Mouse (Mus musculus) limb, embryonic 12.5 days (tissue): Measurements from ENCODE around the gene Osbpl9. TPM values are rescaled to one million over a fixed set of nuclear protein-coding genes. Genes with fewer than 3 reads are reported as not detected.

ENCODE experiments used
- ATAC-seq: fragments of 200-750 bp; cut with Nextera tagmentation; 2 replicates; pipeline ENCODE4 v1.8.0; 2017; ENCODE audit warnings: low read depth, moderate TSS enrichment; ENCODE audit not compliant: insufficient number of reproducible peaks, insufficient read depth, low FRiP score, low TSS enrichment
- H3K27ac ChIP-seq: fragments of 300-500 bp; sonication (generic); 2 replicates; pipeline ENCODE4 v1.5.1; 2016; ENCODE audit warnings: mild to moderate bottlenecking, moderate library complexity
- H3K27me3 ChIP-seq: fragments of 300-500 bp; sonication (generic); 2 replicates; pipeline ENCODE4 v1.6.1; 2016; ENCODE audit warnings: mild to moderate bottlenecking, moderate library complexity
- H3K36me3 ChIP-seq: fragments of 300-500 bp; sonication (generic); 2 replicates; pipeline ENCODE4 v1.6.1; 2016; ENCODE audit warnings: mild to moderate bottlenecking, moderate library complexity
- H3K4me1 ChIP-seq: fragments of 300-500 bp; sonication (generic); replicated peaks from 2 replicates; pipeline ENCODE4 v1.6.1; 2016
- H3K4me2 ChIP-seq: fragments of 300-500 bp; sonication (generic); 2 replicates; pipeline ENCODE4 v1.6.1; 2016; ENCODE audit warnings: mild to moderate bottlenecking, moderate library complexity
- H3K4me3 ChIP-seq: fragments of 300-500 bp; sonication (generic); replicated peaks from 2 replicates; pipeline ENCODE4 v1.5.1; 2016; ENCODE audit warnings: mild to moderate bottlenecking
- H3K9ac ChIP-seq: fragments of 300-500 bp; sonication (generic); replicated peaks from 2 replicates; pipeline ENCODE4 v1.6.1; 2016; ENCODE audit warnings: mild to moderate bottlenecking, moderate library complexity
- H3K9me3 ChIP-seq: fragments of 300-500 bp; sonication (generic); 2 replicates; pipeline ENCODE4 v1.6.1; 2016; ENCODE audit warnings: mild to moderate bottlenecking, moderate library complexity
- WGBS: fragments of 180-500 bp; shearing (Covaris S2); methylation state at CpG from one replicate; pipeline ENCODE4 v1.1.7; 2016; 5-methylcytosine and 5-hydroxymethylcytosine counted together
- polyA plus RNA-seq: library from polyadenylated mRNA; unstranded; fragments of >200 nt; fragmentation: Nextera tagmentation; extraction: Ambion mirVana; gene quantifications from 2 replicates; pipeline ENCODE4 v1.2.1, GENCODE M21; 2016

The Osbpl9 gene
- polyA plus RNA-seq, 1 experiment from 2014 or later = 78.7 TPM

DNA sequence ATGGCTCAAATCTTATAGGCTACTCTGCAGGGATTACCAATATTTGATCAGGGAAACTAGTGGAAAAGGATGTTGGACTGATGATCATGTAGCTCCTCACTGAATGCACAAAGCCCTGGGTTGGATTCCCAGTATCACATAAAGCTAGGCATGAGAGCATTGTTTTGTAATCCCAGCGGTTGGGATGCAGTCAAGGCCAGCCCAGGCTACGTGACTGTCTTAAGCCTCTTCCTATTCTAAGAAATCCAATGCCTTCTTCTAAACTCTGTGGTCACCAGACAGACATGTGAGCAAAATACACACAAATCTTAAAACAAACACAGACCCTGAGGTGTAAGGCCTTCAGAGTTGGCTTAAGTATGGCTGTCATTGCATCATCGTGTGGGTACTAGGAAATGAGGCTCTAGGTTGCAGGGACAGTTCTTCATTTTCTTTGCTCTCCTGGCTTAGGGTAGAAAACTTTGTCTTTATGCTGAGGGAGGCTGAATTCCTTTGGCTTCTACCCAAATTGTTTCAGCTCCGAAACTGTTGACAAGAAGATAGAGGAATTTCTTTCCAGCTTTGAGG is 142.7 kb downstream of the Osbpl9 start:
- H3K27ac ChIP-seq = no peak overlapping the region
- H3K9ac ChIP-seq = no peak overlapping the region
- H3K4me3 ChIP-seq = no peak overlapping the region
- H3K4me1 ChIP-seq = no peaks in the 10 kb centered on the region
- peaks cover 97% of the 10 kb centered on the region for H3K36me3 ChIP-seq
- H3K9me3 ChIP-seq = no peaks in the 10 kb centered on the region
- WGBS = 93% methylated on average over 4 of the region's 4 CpGs
- no peak overlapping the region for H3K4me2 ChIP-seq
- no peak for ATAC-seq
- no peaks in the 10 kb centered on the region for H3K27me3 ChIP-seq

DNA sequence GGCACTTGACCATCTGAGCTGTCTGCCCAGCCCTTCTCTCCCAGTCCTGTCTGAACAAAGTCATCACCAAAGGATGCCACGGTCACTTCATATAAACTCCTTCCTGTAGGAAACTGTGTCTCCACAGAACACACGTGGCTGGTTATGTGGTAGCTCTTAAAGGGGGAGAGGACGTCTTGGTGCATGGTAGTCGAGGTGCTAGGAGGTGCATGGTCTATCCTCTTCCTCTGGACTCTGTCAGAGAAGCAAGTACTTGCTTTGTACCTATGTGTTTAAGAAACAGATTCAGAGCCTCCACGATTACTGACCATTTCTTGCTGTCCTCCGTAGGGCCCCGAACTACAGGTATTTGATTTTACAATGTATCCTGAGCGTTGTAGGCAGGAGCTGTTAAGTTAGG is 144.4 kb downstream of the Osbpl9 start:
- peaks cover 95% of the 10 kb centered on the region for H3K36me3 ChIP-seq
- WGBS = 92% methylated on average over 8 of the region's 8 CpGs

DNA sequence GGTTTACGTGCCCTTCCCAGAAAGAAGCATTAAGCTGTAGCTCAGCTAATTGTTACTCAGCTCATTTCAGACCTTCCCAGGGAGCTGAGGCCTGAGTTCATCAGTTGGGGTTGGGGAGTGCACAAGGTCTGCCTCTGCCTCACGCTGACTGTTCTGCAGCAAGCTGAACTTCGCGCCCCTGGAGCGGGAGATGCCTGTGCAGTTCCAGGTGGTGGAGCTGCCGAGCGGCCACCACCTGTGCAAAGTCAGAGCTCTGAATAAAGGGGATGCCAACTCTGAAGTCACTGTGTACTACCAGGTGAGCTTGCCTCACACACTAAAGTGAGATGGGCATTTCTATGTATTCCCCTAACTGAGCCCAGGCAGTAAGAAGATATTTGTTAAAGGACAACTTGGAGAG is 145.7 kb downstream of the Osbpl9 start:
- no peak for ATAC-seq
- Histone ChIP-seq H3K9me3 (no peaks in the 10 kb centered on the region), H3K4me1 (no peaks in the 10 kb centered on the region), H3K27me3 (no peaks in the 10 kb centered on the region), H3K4me3 (no peak overlapping the region), H3K36me3 (peaks cover 94% of the 10 kb centered on the region), H3K4me2 (no peak overlapping the region), H3K27ac (no peak overlapping the region), H3K9ac (no peak overlapping the region)
- WGBS = 85% methylated on average over 7 of the region's 7 CpGs

More for the DNA sequence above, 144.4 kb downstream of the Osbpl9 start:
- H3K4me1 ChIP-seq = no peaks in the 10 kb centered on the region
- ATAC-seq = no peak
- H3K27me3 ChIP-seq = no peaks in the 10 kb centered on the region
- no peak overlapping the region for H3K4me2 ChIP-seq
- H3K9me3 ChIP-seq = no peaks in the 10 kb centered on the region
- no peak overlapping the region for H3K27ac ChIP-seq
- H3K4me3 ChIP-seq = no peak overlapping the region
- no peak overlapping the region for H3K9ac ChIP-seq

DNA sequence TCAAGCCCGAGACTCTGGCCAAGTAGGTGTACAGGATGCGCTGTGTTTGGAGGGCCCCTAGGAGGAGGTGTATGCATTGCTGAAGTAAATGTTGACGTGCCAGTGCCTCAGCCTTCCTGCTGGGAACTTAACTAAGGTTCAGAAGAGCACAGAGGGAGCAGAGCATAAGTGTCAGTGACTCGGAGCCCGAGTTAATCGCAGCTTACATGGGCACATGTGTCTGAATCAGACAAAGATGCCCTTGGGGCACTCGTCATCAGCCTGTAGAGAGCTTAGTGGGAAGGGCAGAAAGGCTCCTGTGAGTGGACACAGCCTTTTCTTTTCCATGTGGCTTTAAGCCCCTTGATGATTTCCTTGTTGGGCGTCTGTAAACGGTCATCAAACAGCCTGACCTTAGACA is 148.1 kb downstream of the Osbpl9 start:
- no peak overlapping the region for H3K9ac ChIP-seq
- H3K4me1 ChIP-seq = no peaks in the 10 kb centered on the region
- no peak overlapping the region for H3K4me3 ChIP-seq
- H3K9me3 ChIP-seq = no peaks in the 10 kb centered on the region
- H3K4me2 ChIP-seq = no peak overlapping the region
- H3K27ac ChIP-seq = no peak overlapping the region
- no peak for ATAC-seq
- 79% methylated on average over 9 of the region's 9 CpGs for WGBS
- peaks cover 94% of the 10 kb centered on the region for H3K36me3 ChIP-seq
- H3K27me3 ChIP-seq = no peaks in the 10 kb centered on the region

DNA sequence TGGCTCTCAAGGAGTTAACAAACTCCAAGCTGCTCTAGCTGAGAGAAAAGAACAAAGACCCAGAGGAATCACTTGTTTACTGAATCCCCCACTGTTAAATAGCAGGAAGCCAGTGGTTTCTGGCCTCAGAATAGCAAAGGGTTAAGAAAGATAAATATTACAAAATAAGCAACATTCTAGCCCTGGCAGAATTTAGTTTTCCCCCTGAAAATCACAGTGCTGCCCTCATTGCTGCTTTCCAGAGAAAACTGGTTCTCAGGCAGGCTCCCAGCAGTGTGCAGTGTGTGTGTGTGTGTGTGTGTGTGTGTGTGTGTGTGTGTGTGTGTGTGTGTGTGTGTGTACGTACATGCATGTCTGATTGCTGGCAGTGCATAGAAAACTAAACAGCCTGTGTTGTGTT is 149.8 kb downstream of the Osbpl9 start:
- peaks cover 90% of the 10 kb centered on the region for H3K36me3 ChIP-seq
- H3K9me3 ChIP-seq = no peaks in the 10 kb centered on the region
- ATAC-seq = no peak
- 75% methylated on average over 1 of the region's 1 CpGs for WGBS
- H3K4me3 ChIP-seq = no peak overlapping the region
- no peaks in the 10 kb centered on the region for H3K27me3 ChIP-seq
- H3K9ac ChIP-seq = no peak overlapping the region
- no peaks in the 10 kb centered on the region for H3K4me1 ChIP-seq
- H3K4me2 ChIP-seq = no peak overlapping the region
- H3K27ac ChIP-seq = no peak overlapping the region

DNA sequence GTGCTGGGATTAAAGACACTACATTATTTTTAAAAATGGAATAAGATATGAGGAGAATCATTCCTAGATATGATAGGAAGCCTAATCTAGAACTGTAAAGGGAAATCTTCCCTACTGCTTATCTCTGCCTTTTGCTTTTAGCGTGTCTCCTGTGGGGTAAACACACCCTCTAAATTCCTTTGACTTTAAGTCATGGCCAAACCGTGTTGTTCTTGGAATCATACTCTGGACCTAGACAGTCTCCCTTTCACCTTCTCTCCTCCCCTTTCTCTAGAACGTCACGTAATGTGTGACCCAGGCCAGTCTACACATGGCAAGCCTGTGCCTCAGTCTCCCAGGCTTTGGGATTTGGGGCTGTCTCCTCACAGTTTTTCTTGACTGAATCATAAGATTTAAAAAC is 153.8 kb downstream of the Osbpl9 start:
- no peak overlapping the region for H3K9ac ChIP-seq
- peaks cover 86% of the 10 kb centered on the region for H3K36me3 ChIP-seq
- WGBS = 87% methylated on average over 4 of the region's 4 CpGs

DNA sequence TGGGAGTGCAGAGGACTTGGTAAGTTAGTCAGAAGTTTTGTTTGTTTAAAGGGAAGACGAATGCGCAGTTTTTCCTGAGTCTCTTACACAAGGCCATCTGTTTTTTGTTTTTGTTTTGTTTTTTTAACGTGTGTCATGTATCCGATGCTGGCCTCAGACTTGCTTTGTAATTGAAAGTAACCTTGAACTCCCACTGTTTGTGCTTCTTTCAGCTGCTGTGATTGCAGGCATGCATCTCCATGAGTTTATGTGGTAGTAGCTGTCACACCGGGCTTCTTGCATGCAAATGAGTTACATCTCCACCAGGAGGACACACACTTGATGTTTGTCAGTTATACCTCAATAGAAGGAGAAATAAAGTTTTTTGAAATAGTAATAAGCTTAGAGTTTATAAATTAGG is 158.3 kb downstream of the Osbpl9 start:
- Histone ChIP-seq H3K36me3 (peaks cover 89% of the 10 kb centered on the region), H3K4me2 (no peak overlapping the region), H3K27me3 (no peaks in the 10 kb centered on the region), H3K4me1 (no peaks in the 10 kb centered on the region), H3K4me3 (no peak overlapping the region), H3K9me3 (0 out of 2 replicates have a peak, but pooled peaks cover 3% of the 10 kb centered on the region), H3K9ac (no peak overlapping the region), H3K27ac (no peak overlapping the region)
- WGBS = 80% methylated on average over 5 of the region's 5 CpGs
- ATAC-seq = no peak

More for the DNA sequence above, 153.8 kb downstream of the Osbpl9 start:
- Histone ChIP-seq H3K9me3 (no peaks in the 10 kb centered on the region), H3K27ac (no peak overlapping the region), H3K4me3 (no peak overlapping the region), H3K4me2 (no peak overlapping the region), H3K4me1 (no peaks in the 10 kb centered on the region), H3K27me3 (no peaks in the 10 kb centered on the region)
- no peak for ATAC-seq

DNA sequence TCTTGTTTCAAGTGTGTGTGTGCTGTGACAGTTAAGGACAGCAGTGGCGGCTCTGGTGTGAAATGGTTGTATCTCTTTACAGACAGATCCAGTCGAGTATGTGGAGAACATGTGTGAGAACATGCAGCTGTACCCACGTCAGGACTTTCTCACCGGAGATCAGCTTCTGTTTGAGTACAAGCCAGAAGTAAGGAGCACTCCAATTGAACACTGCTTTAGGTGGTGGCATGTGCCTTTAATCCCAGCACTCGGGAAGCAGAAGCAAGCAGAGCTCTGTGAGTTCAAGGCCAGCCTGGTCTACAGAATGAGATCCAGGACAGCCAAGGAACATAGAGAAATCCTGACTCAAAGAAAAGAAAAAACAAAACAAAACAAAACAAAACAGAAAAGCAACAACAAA is 158.8 kb downstream of the Osbpl9 start:
- Histone ChIP-seq H3K36me3 (peaks cover 91% of the 10 kb centered on the region), H3K9me3 (0 out of 2 replicates have a peak, but pooled peaks cover 3% of the 10 kb centered on the region), H3K9ac (no peak overlapping the region), H3K27me3 (no peaks in the 10 kb centered on the region), H3K4me3 (no peak overlapping the region), H3K4me1 (no peaks in the 10 kb centered on the region), H3K4me2 (no peak overlapping the region), H3K27ac (no peak overlapping the region)
- WGBS = 86% methylated on average over 5 of the region's 5 CpGs
- no peak for ATAC-seq

DNA sequence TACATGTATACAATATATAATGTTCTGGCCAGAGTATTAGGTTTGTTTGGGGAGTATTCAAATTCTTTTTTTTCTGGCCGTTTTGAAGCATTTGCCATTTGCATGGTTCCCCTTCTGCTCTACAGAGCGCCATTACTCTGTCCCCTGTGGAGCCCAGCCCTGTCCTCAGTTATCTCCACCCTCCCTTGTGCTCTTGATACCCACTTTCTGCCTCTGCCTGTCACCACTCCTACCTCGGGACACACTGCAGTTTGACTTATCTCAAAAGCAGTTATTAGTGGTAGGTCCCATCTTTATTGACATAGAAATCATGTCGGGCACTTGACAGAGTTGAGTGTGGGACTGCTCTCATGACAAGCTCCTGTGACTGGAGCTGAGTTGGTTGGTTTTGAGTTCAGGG is 159.3 kb downstream of the Osbpl9 start:
- Histone ChIP-seq H3K4me3 (no peak overlapping the region), H3K9me3 (0 out of 2 replicates have a peak, but pooled peaks cover 3% of the 10 kb centered on the region), H3K36me3 (peaks cover 90% of the 10 kb centered on the region), H3K27ac (no peak overlapping the region), H3K9ac (no peak overlapping the region), H3K4me2 (no peak overlapping the region), H3K27me3 (no peaks in the 10 kb centered on the region), H3K4me1 (no peaks in the 10 kb centered on the region)
- WGBS = 89% methylated on average over 4 of the region's 4 CpGs
- ATAC-seq = no peak

DNA sequence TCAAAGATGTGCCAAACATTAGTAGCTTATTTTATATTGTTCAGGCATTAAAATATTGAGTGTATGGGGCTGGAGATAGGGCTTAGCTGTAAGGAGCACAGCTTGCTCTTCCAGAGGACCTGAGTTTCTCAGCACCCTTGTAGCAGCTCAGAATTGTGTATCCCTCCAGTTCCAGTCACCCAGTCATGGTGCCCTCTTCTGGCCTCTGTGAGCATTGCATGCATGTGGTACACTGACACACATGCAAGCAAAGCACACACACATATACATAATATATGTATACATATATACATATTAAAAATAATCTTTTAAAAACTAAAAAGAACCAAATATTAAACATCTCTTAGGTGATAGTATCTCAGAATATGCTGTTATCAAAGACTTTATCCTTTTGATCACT is 165.7 kb downstream of the Osbpl9 start:
- no peak overlapping the region for H3K27ac ChIP-seq
- H3K9me3 ChIP-seq = no peaks in the 10 kb centered on the region
- no peak for ATAC-seq
- peaks cover 70% of the 10 kb centered on the region for H3K36me3 ChIP-seq
- H3K4me2 ChIP-seq = no peak overlapping the region
- H3K4me1 ChIP-seq = no peaks in the 10 kb centered on the region
- no peak overlapping the region for H3K4me3 ChIP-seq
- no peaks in the 10 kb centered on the region for H3K27me3 ChIP-seq
- no peak overlapping the region for H3K9ac ChIP-seq

DNA sequence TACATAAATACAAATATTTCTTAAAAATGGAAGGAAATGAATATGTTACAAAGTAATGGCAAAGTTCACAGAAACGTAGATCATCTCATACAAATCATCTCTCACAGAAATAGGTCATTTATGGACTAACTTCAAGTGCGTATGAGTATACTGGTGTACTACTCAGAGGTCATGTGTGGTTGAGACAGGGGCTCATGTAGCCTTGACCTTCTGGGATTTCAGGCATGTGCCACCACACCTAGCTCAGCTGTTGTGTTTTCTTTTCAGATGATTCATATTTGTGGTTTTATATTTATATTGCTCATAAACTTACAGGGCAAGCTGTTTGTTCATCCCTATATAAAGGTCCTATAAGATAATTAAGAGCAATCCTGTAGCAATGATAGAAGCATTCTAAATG is 171.8 kb downstream of the Osbpl9 start:
- no peaks in the 10 kb centered on the region for H3K4me1 ChIP-seq
- peaks cover 71% of the 10 kb centered on the region for H3K36me3 ChIP-seq
- no peak overlapping the region for H3K4me2 ChIP-seq
- H3K27me3 ChIP-seq = no peaks in the 10 kb centered on the region
- H3K4me3 ChIP-seq = no peak overlapping the region
- 90% methylated on average over 2 of the region's 2 CpGs for WGBS
- H3K27ac ChIP-seq = no peak overlapping the region
- no peaks in the 10 kb centered on the region for H3K9me3 ChIP-seq
- ATAC-seq = no peak
- no peak overlapping the region for H3K9ac ChIP-seq

DNA sequence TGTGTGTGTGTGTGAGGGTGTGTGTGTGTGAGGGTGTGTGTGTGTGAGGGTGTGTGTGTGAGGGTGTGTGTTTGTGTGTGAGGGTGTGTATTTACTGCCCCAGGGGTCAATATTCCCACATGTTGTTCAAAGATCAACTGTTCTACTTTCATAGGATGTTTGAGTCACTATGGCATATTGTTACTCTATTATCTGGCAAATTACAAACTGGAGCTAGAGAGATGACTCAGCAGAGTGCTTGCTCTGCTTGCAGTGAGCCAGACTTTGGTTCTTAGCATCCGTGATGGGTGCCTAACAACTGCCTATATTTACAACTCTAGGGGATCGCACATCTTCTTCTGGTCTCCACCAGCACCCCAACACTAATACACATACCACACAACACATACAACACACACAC is 172.2 kb downstream of the Osbpl9 start:
- no peaks in the 10 kb centered on the region for H3K4me1 ChIP-seq
- H3K9me3 ChIP-seq = no peaks in the 10 kb centered on the region
- peaks cover 73% of the 10 kb centered on the region for H3K36me3 ChIP-seq
- H3K4me2 ChIP-seq = no peak overlapping the region
- 98% methylated on average over 2 of the region's 2 CpGs for WGBS
- H3K27ac ChIP-seq = no peak overlapping the region
- no peaks in the 10 kb centered on the region for H3K27me3 ChIP-seq
- no peak overlapping the region for H3K4me3 ChIP-seq
- no peak overlapping the region for H3K9ac ChIP-seq
- no peak for ATAC-seq
